11 mouse cellular contexts compared by ENCODE assay signal in the genomic region with DNA sequence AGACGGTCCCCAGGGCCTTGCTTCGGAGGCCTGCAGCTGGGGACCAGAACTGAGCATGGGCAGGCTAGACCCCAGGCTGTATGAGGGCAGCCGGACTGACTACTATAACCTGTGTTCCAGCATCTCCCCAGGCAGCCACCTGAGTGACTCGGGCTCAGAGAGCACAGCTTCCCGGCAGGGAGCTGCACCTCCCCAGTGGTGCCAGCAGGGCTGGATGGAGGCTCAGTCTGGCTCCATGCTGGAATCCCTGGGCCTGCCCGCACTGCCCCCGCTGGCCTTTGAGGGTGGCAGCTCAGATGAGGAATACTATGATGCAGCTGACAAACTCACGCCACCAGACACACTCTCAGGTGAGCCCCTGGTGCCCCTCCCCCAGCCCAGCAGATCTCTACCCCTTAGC. TPM values are rescaled to one million over a fixed set of nuclear protein-coding genes. Genes with fewer than 3 reads are reported as not detected.
DNase-seq lines count a peak whose midpoint lies in the region; ATAC-seq lines count a peak whose summit lies in the region.
"Had no signal": no experiment of that assay in that cellular context is flagged by ENCODE, and none has a peak within 500 bp of the region (broad histone marks: within the 10 kb centered on the region; RNA-seq: fewer than 3 reads in every experiment).

No protein-coding gene starts in this region.

- H3K4me2 ChIP-seq in forebrain, embryonic 15.5 days (replicated peaks), result no peak overlapping the region
- H3K4me2 ChIP-seq in forebrain, embryonic 14.5 days (ENCODE audit: low read length), result no peak overlapping the region
- no peak overlapping the region for H3K4me2 ChIP-seq in midbrain, embryonic 16.5 days (ENCODE audit: low read length)

- ATAC-seq in forebrain, embryonic 15.5 days (replicated peaks), result 0 out of 2 replicates have a peak, but pooled peaks have one; percentile 13
- ATAC-seq in forebrain, embryonic 14.5 days, result no peak
- ATAC-seq in midbrain, embryonic 16.5 days, result peak; percentile 28; the same call in 1 of the 2 replicates
- ATAC-seq in erythroblast, adult 5-6 weeks (replicated peaks; ENCODE audit: low FRiP score, poor library complexity, severe bottlenecking), result no peak

- no peak overlapping the region for H3K9ac ChIP-seq in forebrain, embryonic 15.5 days (replicated peaks)
- H3K9ac ChIP-seq in forebrain, embryonic 14.5 days (ENCODE audit: low read length), result no peak overlapping the region
- H3K9ac ChIP-seq in midbrain, embryonic 16.5 days (ENCODE audit: low read depth, low read length), result no peak overlapping the region

- no peak overlapping the region for H3K4me3 ChIP-seq in forebrain, embryonic 15.5 days
- H3K4me3 ChIP-seq in forebrain, embryonic 14.5 days (ENCODE audit: low read depth, low read length), result no peak overlapping the region
- H3K4me3 ChIP-seq in midbrain, embryonic 16.5 days (ENCODE audit: low read depth, low read length), result no peak overlapping the region
- H3K4me3 ChIP-seq: megakaryocyte, embryonic 14.5 days had no signal

- H3K4me1 ChIP-seq in forebrain, embryonic 15.5 days, result no peaks in the 10 kb centered on the region
- no peaks in the 10 kb centered on the region for H3K4me1 ChIP-seq in forebrain, embryonic 14.5 days (ENCODE audit: control insufficient read depth, insufficient read depth, low read length)
- no peaks in the 10 kb centered on the region for H3K4me1 ChIP-seq in midbrain, embryonic 16.5 days (ENCODE audit: control insufficient read depth, insufficient read depth, low read length)

- no peaks in the 10 kb centered on the region for H3K9me3 ChIP-seq in forebrain, embryonic 15.5 days
- no peaks in the 10 kb centered on the region for H3K9me3 ChIP-seq in forebrain, embryonic 14.5 days (replicated peaks; ENCODE audit: control insufficient read depth, low read length)
- H3K9me3 ChIP-seq in midbrain, embryonic 16.5 days (replicated peaks; ENCODE audit: control insufficient read depth, low read length, poor library complexity, severe bottlenecking), result no peaks in the 10 kb centered on the region
- H3K9me3 ChIP-seq: megakaryocyte, embryonic 14.5 days had no signal

- DNase-seq in forebrain, embryonic 14.5 days (ENCODE audit: low spot score), result no peak
- peak; percentile 17 for DNase-seq in left cerebral cortex, postnatal 4 days
- no peak for DNase-seq in left cerebral cortex, adult 11 months (ENCODE audit: low spot score)
- DNase-seq in Muller cell, postnatal 12 days (ENCODE audit: inconsistent ontology term), result peak; percentile 22
- no peak for DNase-seq in thymus, adult 18-20 months
- DNase-seq: B cell, adult 2 months; heart, postnatal 36 days had no signal

- intact Hi-C loops in left cerebral cortex, postnatal 4 days (cut with DNase I), result no loop called here

- 55% methylated on average over 8 of the region's 8 CpGs for WGBS in forebrain, embryonic 15.5 days
- 52% methylated on average over 8 of the region's 8 CpGs for WGBS in forebrain, embryonic 14.5 days
- WGBS in midbrain, embryonic 16.5 days, result 63% methylated on average over 8 of the region's 8 CpGs

- H3K27me3 ChIP-seq in forebrain, embryonic 15.5 days, result no peaks in the 10 kb centered on the region
- H3K27me3 ChIP-seq in forebrain, embryonic 14.5 days (replicated peaks; ENCODE audit: control insufficient read depth, insufficient read depth, low read length), result no peaks in the 10 kb centered on the region
- H3K27me3 ChIP-seq in midbrain, embryonic 16.5 days (ENCODE audit: control insufficient read depth, insufficient read depth, low read depth, low read length), result no peaks in the 10 kb centered on the region

- no peaks in the 10 kb centered on the region for H3K36me3 ChIP-seq in forebrain, embryonic 15.5 days
- H3K36me3 ChIP-seq in forebrain, embryonic 14.5 days (ENCODE audit: control insufficient read depth, insufficient read depth, low read length), result no peaks in the 10 kb centered on the region
- no peaks in the 10 kb centered on the region for H3K36me3 ChIP-seq in midbrain, embryonic 16.5 days (ENCODE audit: control insufficient read depth, insufficient read depth, low read length)

- no peak overlapping the region for H3K27ac ChIP-seq in forebrain, embryonic 15.5 days (replicated peaks)
- H3K27ac ChIP-seq in forebrain, embryonic 14.5 days (ENCODE audit: low read depth, low read length), result no peak overlapping the region
- no peak overlapping the region for H3K27ac ChIP-seq in midbrain, embryonic 16.5 days (ENCODE audit: low read length)

RNA-seq across cellular contexts. Expression of a gene that starts 17.6 kb away (rescaled TPM):
- 22.0 and 23.6 TPM in 2 replicates for polyA plus RNA-seq in forebrain, embryonic 15.5 days (2015; fragmentation: Nextera tagmentation; extraction: Ambion mirVana)
- polyA plus RNA-seq in forebrain, embryonic 14.5 days (2014; fragmentation: Nextera tagmentation; extraction: Ambion mirVana), result 23.9 and 25.6 TPM in 2 replicates
- 10 to 100 TPM; 16.8 to 23.2 TPM for total RNA-seq in left cerebral cortex, postnatal 4 days (2021)
- 25.5 and 28.6 TPM in 2 replicates for polyA plus RNA-seq in midbrain, embryonic 16.5 days (2015; fragmentation: Nextera tagmentation; extraction: Ambion mirVana)
- 9.0 and 10.7 TPM in 2 replicates for total RNA-seq in erythroblast, adult 5-6 weeks (2015; ENCODE audit: low replicate concordance)
- 3.6 and 5.7 TPM in 2 replicates for total RNA-seq in erythroblast, adult 5-6 weeks (2017; ENCODE audit: low replicate concordance)

Comparison
In these comparisons a context has a peak if more than half of its experiments do, and no peak if none do; other contexts are left out.
1. ATAC-seq: peak in forebrain, embryonic 15.5 days (single experiment) and midbrain, embryonic 16.5 days (single experiment); none in forebrain, embryonic 14.5 days (single experiment) and erythroblast, adult 5-6 weeks (single experiment).
2. DNase-seq: peak in left cerebral cortex, postnatal 4 days (single experiment) and Muller cell, postnatal 12 days (single experiment); none in forebrain, embryonic 14.5 days (single experiment), left cerebral cortex, adult 11 months (single experiment) and thymus, adult 18-20 months (0 of 2).